In genomic region chr5:139129078-139129477, GRCm38 (mm10) we compare ENCODE assay signal across 8 mouse cellular contexts. TPM values are rescaled to one million over a fixed set of nuclear protein-coding genes. Genes with fewer than 3 reads are reported as not detected.
DNase-seq lines count a peak whose midpoint lies in the region; ATAC-seq and TF ChIP-seq lines count a peak whose summit lies in the region.

No protein-coding gene starts in this region.

- peak; percentile 16 for DNase-seq in embryo, embryonic 10.5 days (ENCODE audit: low spot score)
- DNase-seq in embryo, embryonic 9.5 days (ENCODE audit: extremely low spot score): no peak
- DNase-seq in lung, embryonic 14.5 days: peak; percentile 36
- DNase-seq in lung, postnatal 4 days: no peak
- peak; percentile 90 for DNase-seq in midbrain, embryonic 11.5 days (ENCODE audit: low spot score, missing footprints)
- no peak for DNase-seq in thymus, postnatal 14 days
- no peak for DNase-seq in thymus, postnatal 36 days

- peak overlapping the region; percentile 57 for H3K4me3 ChIP-seq in lung, embryonic 14.5 days (ENCODE audit: low read depth, low read length)
- H3K4me3 ChIP-seq in forebrain, embryonic 16.5 days (replicated peaks; ENCODE audit: low read length): peak overlapping the region; percentile 60
- peak overlapping the region; percentile 55 for H3K4me3 ChIP-seq in midbrain, embryonic 11.5 days (ENCODE audit: low read depth, low read length)

- H3K27me3 ChIP-seq in lung, embryonic 14.5 days (ENCODE audit: insufficient read depth, low read length): peaks cover 8% of the 10 kb centered on the region
- no peaks in the 10 kb centered on the region for H3K27me3 ChIP-seq in forebrain, embryonic 16.5 days (replicated peaks; ENCODE audit: control insufficient read depth, insufficient read depth, low read length)
- peaks cover 4% of the 10 kb centered on the region; the same call in 1 of the 2 replicates for H3K27me3 ChIP-seq in midbrain, embryonic 11.5 days (ENCODE audit: control insufficient read depth, insufficient read depth, low read length)

- peak overlapping the region; percentile 87 for H3K4me2 ChIP-seq in lung, embryonic 14.5 days
- peak overlapping the region; percentile 74 for H3K4me2 ChIP-seq in forebrain, embryonic 16.5 days (ENCODE audit: low read length)
- peak overlapping the region; percentile 89 for H3K4me2 ChIP-seq in midbrain, embryonic 11.5 days

- no peak overlapping the region for H3K27ac ChIP-seq in lung, embryonic 14.5 days (ENCODE audit: low read depth)
- peak overlapping the region; percentile 24; the same call in 1 of the 2 replicates for H3K27ac ChIP-seq in forebrain, embryonic 16.5 days (ENCODE audit: low read length)
- no peak overlapping the region for H3K27ac ChIP-seq in midbrain, embryonic 11.5 days (ENCODE audit: low read depth, low read length)

- H3K9ac ChIP-seq in lung, embryonic 14.5 days: peak overlapping the region; percentile 64
- H3K9ac ChIP-seq in forebrain, embryonic 16.5 days (replicated peaks; ENCODE audit: low read depth, low read length): peak overlapping the region; percentile 77
- H3K9ac ChIP-seq in midbrain, embryonic 11.5 days (ENCODE audit: low read length): peak overlapping the region; percentile 68

- no peak for TF ChIP-seq CTCF in lung, embryonic 14.5 days (IDR thresholded peaks at IDR 0.05; ENCODE audit: low read depth)

- H3K36me3 ChIP-seq in lung, embryonic 14.5 days (ENCODE audit: insufficient read depth): no peaks in the 10 kb centered on the region
- 0 out of 2 replicates have a peak, but pooled peaks cover 3% of the 10 kb centered on the region for H3K36me3 ChIP-seq in forebrain, embryonic 16.5 days (ENCODE audit: control insufficient read depth, insufficient read depth)
- H3K36me3 ChIP-seq in midbrain, embryonic 11.5 days (ENCODE audit: control insufficient read depth, insufficient read depth, low read length): no peaks in the 10 kb centered on the region

- H3K4me1 ChIP-seq in lung, embryonic 14.5 days (ENCODE audit: insufficient read depth): peaks cover 5% of the 10 kb centered on the region; the same call in 1 of the 2 replicates
- H3K4me1 ChIP-seq in forebrain, embryonic 16.5 days (replicated peaks; ENCODE audit: control insufficient read depth, insufficient read depth, low read length): peaks cover 19% of the 10 kb centered on the region
- no peaks in the 10 kb centered on the region for H3K4me1 ChIP-seq in midbrain, embryonic 11.5 days (ENCODE audit: control insufficient read depth, insufficient read depth, low read length)

- peak; percentile 74; the same call in 1 of the 2 replicates for ATAC-seq in lung, embryonic 14.5 days (ENCODE audit: insufficient read depth)
- peak; percentile 68 for ATAC-seq in forebrain, embryonic 16.5 days
- ATAC-seq in midbrain, embryonic 11.5 days (ENCODE audit: low FRiP score): peak; percentile 77

- no peaks in the 10 kb centered on the region for H3K9me3 ChIP-seq in lung, embryonic 14.5 days (ENCODE audit: low read depth, low read length)
- H3K9me3 ChIP-seq in forebrain, embryonic 16.5 days (ENCODE audit: control insufficient read depth, low read length): no peaks in the 10 kb centered on the region
- H3K9me3 ChIP-seq in midbrain, embryonic 11.5 days (ENCODE audit: control insufficient read depth, low read length): no peaks in the 10 kb centered on the region

- 10% methylated on average over 12 of the region's 12 CpGs for WGBS in lung, embryonic 14.5 days
- 8% methylated on average over 12 of the region's 12 CpGs for WGBS in forebrain, embryonic 16.5 days
- WGBS in midbrain, embryonic 11.5 days: 6% methylated on average over 10 of the region's 12 CpGs

RNA-seq across cellular contexts. Expression of gene Prkar1b, which starts 20.7 kb away (rescaled TPM):
- 12.0 and 13.5 TPM in 2 replicates for polyA plus RNA-seq in lung, embryonic 14.5 days (2014; fragmentation: Nextera tagmentation; extraction: Ambion mirVana)
- 208 and 245 TPM in 2 replicates for polyA plus RNA-seq in forebrain, embryonic 16.5 days (2015; fragmentation: Nextera tagmentation; extraction: Ambion mirVana)
- 19.5 and 20.2 TPM in 2 replicates for polyA plus RNA-seq in midbrain, embryonic 11.5 days (2014; fragmentation: Nextera tagmentation; extraction: Ambion mirVana)

RNA-seq across cellular contexts. Expression of gene Dnaaf5, which starts 20.9 kb away (rescaled TPM):
- polyA plus RNA-seq in lung, embryonic 14.5 days (2014; fragmentation: Nextera tagmentation; extraction: Ambion mirVana): 8.6 and 9.0 TPM in 2 replicates
- 2.7 and 3.3 TPM in 2 replicates for polyA plus RNA-seq in forebrain, embryonic 16.5 days (2015; fragmentation: Nextera tagmentation; extraction: Ambion mirVana)
- 5.2 and 5.3 TPM in 2 replicates for polyA plus RNA-seq in midbrain, embryonic 11.5 days (2014; fragmentation: Nextera tagmentation; extraction: Ambion mirVana)

Comparison
In these comparisons a context has a peak if more than half of its experiments do, and no peak if none do; other contexts are left out.
1. DNase-seq: peak in embryo, embryonic 10.5 days (single experiment), lung, embryonic 14.5 days (single experiment) and midbrain, embryonic 11.5 days (single experiment); none in embryo, embryonic 9.5 days (single experiment), lung, postnatal 4 days (0 of 2), thymus, postnatal 14 days (single experiment) and thymus, postnatal 36 days (0 of 2).
2. Peak in every context shown above with its lines, with median percentiles within 50 percentile points of each other: ATAC-seq, H3K4me2 ChIP-seq, H3K4me3 ChIP-seq and H3K9ac ChIP-seq.